Mouse (Mus musculus) embryonic fibroblast, embryonic 13.5 days (primary cell): ENCODE results near the gene Bcam.
A peak's percentile ranks its signal among the peaks of the same experiment; 100 is the strongest.

ENCODE experiments used
- CTCF ChIP-seq: IDR thresholded peaks from 2 replicates; pipeline ENCODE4 v1.5.1; 2011; ENCODE audit warnings: mild to moderate bottlenecking, control low read depth, low read length, moderate library complexity, borderline replicate concordance; ENCODE audit not compliant: insufficient read depth
- POLR2A ChIP-seq: IDR thresholded peaks from 2 replicates; pipeline ENCODE4 v1.6.1; 2011; ENCODE audit warnings: low read depth, mild to moderate bottlenecking, control low read depth, low read length, moderate library complexity

- TF ChIP-seq CTCF = peak; percentile 69; the same call in 1 of the 2 replicates
- TF ChIP-seq POLR2A = no peak
These were observed 29.9 kb upstream of the Bcam start for GRCm38 (mm10) chr7:19800764-19801163.
